ENCODE assay signal across 23 mouse cellular contexts in genomic region chr15:84736346-84736993, GRCm38 (mm10). TPM values are rescaled to one million over a fixed set of nuclear protein-coding genes. Genes with fewer than 3 reads are reported as not detected.
DNase-seq lines count a peak whose midpoint lies in the region; ATAC-seq and TF ChIP-seq lines count a peak whose summit lies in the region.
"Had no signal": no experiment of that assay in that cellular context is flagged by ENCODE, and none has a peak within 500 bp of the region (broad histone marks: within the 10 kb centered on the region; RNA-seq: fewer than 3 reads in every experiment).

No protein-coding gene starts in this region.

- WGBS in embryonic facial prominence, embryonic 13.5 days: 44% methylated on average over 11 of the region's 11 CpGs
- 74% methylated on average over 11 of the region's 11 CpGs for WGBS in embryonic facial prominence, embryonic 10.5 days
- WGBS in hindbrain, postnatal 0 days: 30% methylated on average over 11 of the region's 11 CpGs
- WGBS in neural tube, embryonic 14.5 days: 23% methylated on average over 11 of the region's 11 CpGs
- WGBS in kidney, embryonic 14.5 days: 74% methylated on average over 11 of the region's 11 CpGs

- no peak for DNase-seq in embryonic facial prominence, embryonic 10.5 days (ENCODE audit: low spot score)
- DNase-seq in right cerebral cortex, postnatal 10 days (ENCODE audit: low spot score in 2 of 2): peak; percentile 50 to 65
- no peak for DNase-seq in right cerebral cortex, postnatal 36 days (ENCODE audit: low spot score in 2 of 2)
- peak; percentile 73 for DNase-seq in hindbrain, postnatal 0 days (ENCODE audit: low spot score)
- no peak for DNase-seq in urinary bladder, adult 2 months (ENCODE audit: low spot score)
- DNase-seq: cerebellum, adult 11-12 months; cerebellum, postnatal 25 days; gastrocnemius, postnatal 36 days; heart, postnatal 10 days; layer of hippocampus, postnatal 36 days; lung, adult 18-20 months; lung, postnatal 36 days; thymus, postnatal 25 days had no signal

- no peak overlapping the region for H3K9ac ChIP-seq in embryonic facial prominence, embryonic 13.5 days
- peak overlapping the region; percentile 28; the same call in 1 of the 2 replicates for H3K9ac ChIP-seq in hindbrain, postnatal 0 days (replicated peaks; ENCODE audit: low read length)
- H3K9ac ChIP-seq in neural tube, embryonic 14.5 days (replicated peaks; ENCODE audit: low read depth, low read length): no peak overlapping the region
- no peak overlapping the region for H3K9ac ChIP-seq in kidney, embryonic 14.5 days (ENCODE audit: low read depth, low read length)

- H3K9me3 ChIP-seq in embryonic facial prominence, embryonic 13.5 days: no peaks in the 10 kb centered on the region
- H3K9me3 ChIP-seq in embryonic facial prominence, embryonic 10.5 days: peaks cover 3% of the 10 kb centered on the region; the same call in 1 of the 2 replicates
- H3K9me3 ChIP-seq in hindbrain, postnatal 0 days (ENCODE audit: low read length): no peaks in the 10 kb centered on the region
- H3K9me3 ChIP-seq in neural tube, embryonic 14.5 days (ENCODE audit: control insufficient read depth, low read length): no peaks in the 10 kb centered on the region
- no peaks in the 10 kb centered on the region for H3K9me3 ChIP-seq in kidney, embryonic 14.5 days (ENCODE audit: control insufficient read depth, low read length)
- H3K9me3 ChIP-seq: heart, embryonic 10.5 days had no signal

- H3K4me1 ChIP-seq in embryonic facial prominence, embryonic 13.5 days: peaks cover 15% of the 10 kb centered on the region
- H3K4me1 ChIP-seq in embryonic facial prominence, embryonic 10.5 days: peaks cover 17% of the 10 kb centered on the region
- 0 out of 2 replicates have a peak, but pooled peaks cover 3% of the 10 kb centered on the region for H3K4me1 ChIP-seq in hindbrain, postnatal 0 days (ENCODE audit: insufficient read depth, low read length)
- H3K4me1 ChIP-seq in neural tube, embryonic 14.5 days (ENCODE audit: control insufficient read depth, insufficient read depth, low read length): 0 out of 2 replicates have a peak, but pooled peaks cover 9% of the 10 kb centered on the region
- H3K4me1 ChIP-seq in kidney, embryonic 14.5 days (ENCODE audit: control insufficient read depth, insufficient read depth, low read length): peaks cover 9% of the 10 kb centered on the region

- H3K4me3 ChIP-seq in embryonic facial prominence, embryonic 13.5 days: no peak overlapping the region
- H3K4me3 ChIP-seq in embryonic facial prominence, embryonic 10.5 days: no peak overlapping the region
- H3K4me3 ChIP-seq in hindbrain, postnatal 0 days (ENCODE audit: low read length): no peak overlapping the region
- H3K4me3 ChIP-seq in neural tube, embryonic 14.5 days (ENCODE audit: low read depth, low read length): no peak overlapping the region
- H3K4me3 ChIP-seq in kidney, embryonic 14.5 days (ENCODE audit: low read length): no peak overlapping the region
- H3K4me3 ChIP-seq: erythroblast, embryonic 14.5 days; heart, embryonic 10.5 days had no signal

- H3K27ac ChIP-seq in embryonic facial prominence, embryonic 13.5 days: peak overlapping the region; percentile 19; the same call in 1 of the 2 replicates
- no peak overlapping the region for H3K27ac ChIP-seq in embryonic facial prominence, embryonic 10.5 days (replicated peaks)
- H3K27ac ChIP-seq in hindbrain, postnatal 0 days: peak overlapping the region; percentile 68
- H3K27ac ChIP-seq in neural tube, embryonic 14.5 days (ENCODE audit: low read depth, low read length): peak overlapping the region; percentile 29; the same call in 1 of the 2 replicates
- no peak overlapping the region for H3K27ac ChIP-seq in kidney, embryonic 14.5 days (ENCODE audit: low read depth, low read length)
- H3K27ac ChIP-seq: heart, embryonic 10.5 days; kidney, postnatal 0 days had no signal

- ATAC-seq in embryonic facial prominence, embryonic 13.5 days (ENCODE audit: insufficient number of reproducible peaks, insufficient read depth, low FRiP score, low TSS enrichment, low read depth): no peak
- peak; percentile 88 for ATAC-seq in hindbrain, postnatal 0 days
- ATAC-seq in neural tube, embryonic 14.5 days (ENCODE audit: low read depth): peak; percentile 60
- ATAC-seq in kidney, embryonic 14.5 days (ENCODE audit: low FRiP score, low TSS enrichment): no peak
- ATAC-seq: CD4-positive, CD25-positive, alpha-beta regulatory T cell, adult 4 months; inflammation-experienced regulatory T-cells, adult 6 months had no signal

- peak overlapping the region; percentile 27; the same call in 1 of the 2 replicates for H3K4me2 ChIP-seq in embryonic facial prominence, embryonic 13.5 days
- H3K4me2 ChIP-seq in hindbrain, postnatal 0 days (ENCODE audit: low read depth, low read length): 0 out of 2 replicates have a peak overlapping the region, but pooled peaks have one; percentile 24
- H3K4me2 ChIP-seq in neural tube, embryonic 14.5 days (ENCODE audit: low read depth, low read length): no peak overlapping the region
- H3K4me2 ChIP-seq in kidney, embryonic 14.5 days (replicated peaks; ENCODE audit: low read depth, low read length): no peak overlapping the region

- TF ChIP-seq CTCF in hindbrain, postnatal 0 days (IDR thresholded peaks at IDR 0.05; ENCODE audit: low read depth): no peak

- no peaks in the 10 kb centered on the region for H3K36me3 ChIP-seq in embryonic facial prominence, embryonic 13.5 days
- no peaks in the 10 kb centered on the region for H3K36me3 ChIP-seq in embryonic facial prominence, embryonic 10.5 days (replicated peaks)
- no peaks in the 10 kb centered on the region for H3K36me3 ChIP-seq in hindbrain, postnatal 0 days (ENCODE audit: insufficient read depth, low read length)
- H3K36me3 ChIP-seq in neural tube, embryonic 14.5 days (ENCODE audit: control insufficient read depth, insufficient read depth, low read length): no peaks in the 10 kb centered on the region
- no peaks in the 10 kb centered on the region for H3K36me3 ChIP-seq in kidney, embryonic 14.5 days (ENCODE audit: control insufficient read depth, insufficient read depth, low read length)
- H3K36me3 ChIP-seq: G1E had no signal

- no peaks in the 10 kb centered on the region for H3K27me3 ChIP-seq in embryonic facial prominence, embryonic 13.5 days
- no peaks in the 10 kb centered on the region; the same call in 1 of the 2 replicates for H3K27me3 ChIP-seq in embryonic facial prominence, embryonic 10.5 days (replicated peaks; ENCODE audit: low read depth, poor library complexity, severe bottlenecking)
- H3K27me3 ChIP-seq in hindbrain, postnatal 0 days (ENCODE audit: insufficient read depth, low read length): no peaks in the 10 kb centered on the region
- no peaks in the 10 kb centered on the region for H3K27me3 ChIP-seq in neural tube, embryonic 14.5 days (ENCODE audit: control insufficient read depth, insufficient read depth, low read length)
- H3K27me3 ChIP-seq in kidney, embryonic 14.5 days (ENCODE audit: control insufficient read depth, insufficient read depth, low read length): no peaks in the 10 kb centered on the region

RNA-seq across cellular contexts. Expression of gene Arhgap8, which starts 16.6 kb away (rescaled TPM):
- polyA plus RNA-seq in embryonic facial prominence, embryonic 13.5 days (2015; fragmentation: Nextera tagmentation; extraction: Ambion mirVana): 3.9 and 6.0 TPM in 2 replicates
- 5.9 and 6.6 TPM in 2 replicates for polyA plus RNA-seq in embryonic facial prominence, embryonic 10.5 days (2016; fragmentation: Nextera tagmentation; extraction: Ambion mirVana)
- total RNA-seq in hindbrain, postnatal 0 days (2014; rRNA removed): 0.26 and 1.0 TPM in 2 replicates
- polyA plus RNA-seq in hindbrain, postnatal 0 days (2015; fragmentation: Nextera tagmentation; extraction: Ambion mirVana): 0.72 and 0.80 TPM in 2 replicates
- polyA plus RNA-seq in neural tube, embryonic 14.5 days (2014; fragmentation: Nextera tagmentation; extraction: Ambion mirVana): 2.5 and 2.8 TPM in 2 replicates
- 8.7 and 10.2 TPM in 2 replicates for polyA plus RNA-seq in kidney, embryonic 14.5 days (2014; fragmentation: Nextera tagmentation; extraction: Ambion mirVana)
- polyA plus RNA-seq in urinary bladder, adult 2 months (2012; rRNA removed): 5.0 and 5.7 TPM in 2 replicates
- total RNA-seq: G1E; liver, adult 2 months had no signal
- polyA plus RNA-seq: CD4-positive, CD25-positive, alpha-beta regulatory T cell, adult 4 months; erythroblast, embryonic 14.5 days; G1E had no signal

Comparison
In these comparisons a context has a peak if more than half of its experiments do, and no peak if none do; other contexts are left out.
1. H3K27ac ChIP-seq: peak in embryonic facial prominence, embryonic 13.5 days (single experiment), hindbrain, postnatal 0 days (single experiment) and neural tube, embryonic 14.5 days (single experiment); none in embryonic facial prominence, embryonic 10.5 days (single experiment) and kidney, embryonic 14.5 days (single experiment).
2. DNase-seq: peak in right cerebral cortex, postnatal 10 days (2 of 2) and hindbrain, postnatal 0 days (single experiment); none in embryonic facial prominence, embryonic 10.5 days (single experiment), right cerebral cortex, postnatal 36 days (0 of 2) and urinary bladder, adult 2 months (single experiment).
3. ATAC-seq: peak in hindbrain, postnatal 0 days (single experiment) and neural tube, embryonic 14.5 days (single experiment); none in embryonic facial prominence, embryonic 13.5 days (single experiment) and kidney, embryonic 14.5 days (single experiment).
4. H3K4me2 ChIP-seq: peak in embryonic facial prominence, embryonic 13.5 days (single experiment) and hindbrain, postnatal 0 days (single experiment); none in neural tube, embryonic 14.5 days (single experiment) and kidney, embryonic 14.5 days (single experiment).